Mouse (Mus musculus) C2C12 (cell line): Measurements from ENCODE around the gene Ehmt2. TPM values are rescaled to one million over a fixed set of nuclear protein-coding genes. Genes with fewer than 3 reads are reported as not detected.

Source experiments
- H3K27me3 ChIP-seq: one replicate; pipeline ENCODE4 v1.6.1; 2011; ENCODE audit not compliant: control insufficient read depth, insufficient read depth, insufficient read length
- H3K36me3 ChIP-seq: one replicate; pipeline ENCODE4 v1.6.1; 2011; ENCODE audit not compliant: control insufficient read depth, insufficient read depth
- H3K4me3 ChIP-seq: one replicate; pipeline ENCODE4 v1.5.1; 2011; ENCODE audit warnings: mild to moderate bottlenecking, control low read depth; ENCODE audit not compliant: poor library complexity, insufficient read depth, severe bottlenecking
- H3K79me2 ChIP-seq: one replicate; pipeline ENCODE4 v1.6.1; 2011; ENCODE audit not compliant: control insufficient read depth, insufficient read depth
- H3K79me3 ChIP-seq: one replicate; pipeline ENCODE4 v1.6.1; 2011; ENCODE audit warnings: low read depth, control low read depth
- H3ac ChIP-seq: one replicate; pipeline ENCODE3; 2011; ENCODE audit warnings: low read depth; ENCODE audit not compliant: control insufficient read depth, insufficient read length
- CEBPB ChIP-seq: IDR thresholded peaks from one replicate; pipeline ENCODE4 v1.6.1; 2011; ENCODE audit warnings: low read depth, mild to moderate bottlenecking, control low read depth, moderate library complexity
- CTCF ChIP-seq: IDR thresholded peaks from one replicate; pipeline ENCODE4 v1.5.1; 2011; ENCODE audit not compliant: control insufficient read depth, insufficient read depth, insufficient read length
- FOSL1 ChIP-seq: IDR thresholded peaks from one replicate; pipeline ENCODE4 v1.8.0; 2011; ENCODE audit warnings: mild to moderate bottlenecking, low read length; ENCODE audit not compliant: poor library complexity, insufficient read depth, severe bottlenecking
- MAX ChIP-seq: IDR thresholded peaks from one replicate; pipeline ENCODE4 v1.6.1; 2011; ENCODE audit warnings: mild to moderate bottlenecking, control low read depth
- MYOD1 ChIP-seq: IDR thresholded peaks from one replicate; pipeline ENCODE4 v1.6.1; 2011; ENCODE audit warnings: low read depth; ENCODE audit not compliant: control insufficient read depth, insufficient read length
- MYOG ChIP-seq: IDR thresholded peaks from one replicate; pipeline ENCODE4 v1.6.1; 2011; ENCODE audit not compliant: control insufficient read depth, insufficient read length; ENCODE audit errors: extremely low read depth
- USF1 ChIP-seq: IDR thresholded peaks from one replicate; pipeline ENCODE4 v1.6.1; 2011; ENCODE audit warnings: low read depth, mild to moderate bottlenecking, control low read depth, moderate library complexity
- polyA plus RNA-seq: library from polyadenylated mRNA; unstranded; fragments of >200 nt; fragmentation: generic; extraction: Trizol; gene quantifications from one replicate; pipeline ENCODE4 v1.2.1, GENCODE M21; 2012; ENCODE audit warnings: missing spikeins

The Ehmt2 gene
- polyA plus RNA-seq, 1 experiment: 106 TPM

GRCm38 (mm10) chr17:34885615-34886014 is 12.7 kb upstream of the Ehmt2 start:
- H3K4me3 ChIP-seq: no peak overlapping the region
- TF ChIP-seq MYOD1: no peak
- H3K27me3 ChIP-seq: no peaks in the 10 kb centered on the region
- no peaks in the 10 kb centered on the region for H3K79me3 ChIP-seq
- H3K79me2 ChIP-seq: no peaks in the 10 kb centered on the region
- H3K36me3 ChIP-seq: no peaks in the 10 kb centered on the region
- H3ac ChIP-seq: no peak overlapping the region

DNA sequence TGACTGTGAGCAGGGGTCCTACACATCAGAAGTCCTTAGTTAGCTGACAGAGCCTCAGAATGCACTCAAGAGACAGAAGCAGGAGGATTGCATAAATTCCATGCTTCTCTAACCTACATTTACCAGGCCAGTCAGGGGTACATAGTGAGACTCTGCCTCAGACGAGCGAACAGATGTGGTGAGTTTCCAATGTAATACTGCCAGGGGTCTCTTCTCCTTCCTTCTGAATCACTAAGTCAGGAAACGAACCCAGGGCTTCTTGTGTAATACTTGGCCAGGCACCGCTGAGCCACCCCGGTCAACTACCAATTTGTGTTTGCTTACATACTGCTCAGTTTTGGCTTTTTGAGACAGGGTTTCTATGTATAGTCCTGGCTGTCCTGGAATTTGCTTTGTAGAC is 10.3 kb upstream of the Ehmt2 start:
- H3K27me3 ChIP-seq: no peaks in the 10 kb centered on the region
- H3K36me3 ChIP-seq: no peaks in the 10 kb centered on the region
- no peaks in the 10 kb centered on the region for H3K79me3 ChIP-seq
- no peak overlapping the region for H3K4me3 ChIP-seq
- TF ChIP-seq MYOG: no peak
- TF ChIP-seq MAX: no peak
- TF ChIP-seq CEBPB: no peak
- no peak for TF ChIP-seq FOSL1
- no peak for TF ChIP-seq MYOD1
- no peak for TF ChIP-seq CTCF
- TF ChIP-seq USF1: no peak
- no peak overlapping the region for H3ac ChIP-seq
- no peaks in the 10 kb centered on the region for H3K79me2 ChIP-seq

DNA sequence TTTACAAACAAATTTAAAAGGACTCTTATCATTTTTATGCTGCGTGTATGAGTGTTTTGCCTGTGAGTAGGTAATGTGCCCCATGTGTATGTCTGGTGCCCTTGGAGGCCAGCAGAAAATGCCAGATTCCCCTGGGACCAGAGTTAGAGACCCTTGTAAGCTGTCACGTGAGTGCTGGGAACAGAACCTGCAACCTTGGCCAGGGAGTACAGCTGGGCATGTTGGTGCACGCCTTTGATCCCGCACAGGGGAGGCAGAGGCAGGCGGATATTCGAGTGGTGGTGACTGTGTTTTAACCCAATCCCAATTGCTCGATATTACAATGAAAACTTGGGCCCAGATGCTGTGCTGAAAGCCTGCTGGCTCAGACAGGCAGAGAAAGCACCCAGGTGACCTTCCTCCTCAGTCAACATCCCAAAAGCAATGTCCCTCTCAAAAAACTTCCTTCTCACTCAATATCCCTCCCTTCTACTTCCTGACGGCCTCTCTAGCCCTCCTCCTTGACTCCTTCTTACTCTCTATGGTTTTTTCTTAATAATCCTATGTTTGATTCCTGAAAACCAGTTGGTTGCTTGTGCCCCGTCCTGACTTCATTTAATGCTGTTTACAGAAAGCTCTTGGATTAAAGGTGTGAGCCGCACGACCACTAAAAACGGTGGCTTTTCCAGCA is 8.1 kb upstream of the Ehmt2 start:
- no peaks in the 10 kb centered on the region for H3K27me3 ChIP-seq
- TF ChIP-seq FOSL1 (no peak), USF1 (no peak), MYOG (no peak), MAX (no peak)
- H3K79me2 ChIP-seq: peaks cover 4% of the 10 kb centered on the region
- H3K4me3 ChIP-seq: no peak overlapping the region
- H3K36me3 ChIP-seq: no peaks in the 10 kb centered on the region
- no peaks in the 10 kb centered on the region for H3K79me3 ChIP-seq
- H3ac ChIP-seq: no peak overlapping the region

DNA sequence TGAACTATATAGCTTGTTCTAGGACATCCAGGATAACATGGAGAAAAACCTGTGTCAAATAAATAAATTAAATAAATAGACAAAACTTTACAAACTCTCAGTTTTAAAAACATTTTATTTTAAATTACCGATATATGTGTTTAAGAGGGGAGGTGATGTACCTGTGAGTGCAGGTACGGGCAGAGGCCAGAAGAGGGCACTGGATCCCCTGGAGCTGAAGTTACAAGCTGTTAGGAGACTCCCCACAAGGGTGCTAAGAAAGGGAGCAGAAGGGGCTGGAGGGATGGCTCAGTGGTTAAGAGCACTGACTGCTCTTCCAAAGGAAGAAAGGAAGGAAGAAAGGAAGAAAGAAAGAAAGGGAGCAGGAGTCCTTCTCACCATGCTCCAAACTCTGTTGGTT is 6.9 kb upstream of the Ehmt2 start:
- Histone ChIP-seq H3K79me3 (no peaks in the 10 kb centered on the region), H3ac (no peak overlapping the region), H3K4me3 (no peak overlapping the region), H3K79me2 (peaks cover 15% of the 10 kb centered on the region), H3K36me3 (no peaks in the 10 kb centered on the region), H3K27me3 (no peaks in the 10 kb centered on the region)
- TF ChIP-seq CTCF: no peak
- no peak for TF ChIP-seq CEBPB
- no peak for TF ChIP-seq FOSL1
- no peak for TF ChIP-seq USF1
- no peak for TF ChIP-seq MYOG
- TF ChIP-seq MYOD1: no peak
- no peak for TF ChIP-seq MAX

DNA sequence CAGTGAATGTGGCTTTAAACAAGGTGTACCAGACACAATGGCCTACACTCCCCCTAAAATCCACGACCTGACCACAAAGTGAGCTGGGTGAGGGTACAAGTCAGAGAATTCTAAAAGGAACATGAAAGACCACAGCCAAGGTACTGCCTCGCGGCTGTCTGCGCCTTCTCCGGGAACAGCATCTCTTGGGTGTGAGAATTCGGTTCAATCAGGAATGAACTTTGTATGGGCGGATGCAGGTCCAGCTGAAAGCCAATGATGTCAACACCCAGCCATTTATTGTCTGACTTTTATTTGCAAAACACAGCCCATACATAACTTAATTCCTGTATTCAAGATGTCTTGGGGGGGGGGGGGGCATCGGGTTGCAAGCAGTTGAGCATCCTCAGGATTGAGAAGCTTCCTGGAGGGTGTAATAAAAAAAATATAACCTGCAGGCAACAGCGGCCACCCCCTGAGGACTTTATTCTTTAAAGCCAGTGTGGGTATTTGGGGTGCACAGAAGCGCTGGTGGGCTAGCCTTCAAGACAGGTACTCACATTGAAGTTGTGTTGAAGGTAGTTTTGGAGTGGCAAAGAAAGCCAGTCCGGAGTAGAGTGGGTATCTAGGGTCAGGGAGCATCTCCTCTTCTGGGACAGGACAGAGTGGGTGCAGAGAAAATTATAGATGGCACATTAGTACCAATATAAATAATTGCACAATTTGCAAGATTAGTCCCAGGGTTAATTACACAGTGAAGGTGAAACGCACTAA is 5.0 kb upstream of the Ehmt2 start:
- no peaks in the 10 kb centered on the region for H3K27me3 ChIP-seq
- peaks cover 28% of the 10 kb centered on the region for H3K79me2 ChIP-seq
- peaks cover 1% of the 10 kb centered on the region for H3K79me3 ChIP-seq
- no peaks in the 10 kb centered on the region for H3K36me3 ChIP-seq
- TF ChIP-seq MAX: no peak
- no peak for TF ChIP-seq MYOG
- no peak for TF ChIP-seq CEBPB
- TF ChIP-seq CTCF: no peak
- H3K4me3 ChIP-seq: no peak overlapping the region
- H3ac ChIP-seq: no peak overlapping the region

DNA sequence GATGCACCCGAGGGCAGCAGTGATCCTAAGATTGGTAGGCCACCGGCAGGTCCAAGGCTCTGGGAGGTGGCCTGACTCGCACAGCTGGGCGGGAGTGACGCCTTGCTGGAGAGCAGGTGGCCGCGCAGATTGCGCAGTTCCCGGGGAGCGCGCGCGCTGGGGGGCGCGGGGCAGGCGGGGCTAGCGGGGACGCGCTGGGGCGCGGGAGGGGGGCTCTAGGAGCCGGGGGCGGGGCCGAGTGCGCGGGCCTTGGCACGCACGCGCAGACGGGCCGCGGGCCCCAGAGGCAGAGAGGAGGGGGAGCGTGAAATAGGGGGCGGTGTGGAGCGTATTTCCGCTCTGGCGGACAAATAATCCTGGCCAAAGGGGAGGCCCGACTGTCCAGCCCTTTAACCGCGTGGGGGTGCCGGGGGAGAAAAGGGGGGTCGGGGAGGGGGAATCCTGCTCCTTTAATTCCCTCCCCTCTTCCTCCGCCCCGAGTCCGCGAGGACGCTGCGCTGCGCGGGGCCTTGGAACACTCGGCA is 4.1 kb upstream of the Ehmt2 start:
- TF ChIP-seq CEBPB: peak; percentile 58
- peak; percentile 63 for TF ChIP-seq MYOD1
- TF ChIP-seq CTCF: no peak
- Histone ChIP-seq H3K27me3 (no peaks in the 10 kb centered on the region), H3ac (peak overlapping the region; percentile 46), H3K79me3 (peaks cover 2% of the 10 kb centered on the region), H3K36me3 (no peaks in the 10 kb centered on the region), H3K79me2 (peaks cover 33% of the 10 kb centered on the region), H3K4me3 (peak overlapping the region; percentile 61)
